8 mouse cellular contexts compared by ENCODE assay signal in genomic region chrX:8175504-8176385, GRCm38 (mm10). TPM values are rescaled to one million over a fixed set of nuclear protein-coding genes. Genes with fewer than 3 reads are reported as not detected.
A peak's percentile ranks its signal among the peaks of the same experiment; 100 is the strongest.
DNase-seq lines count a peak whose midpoint lies in the region; ATAC-seq and TF ChIP-seq lines count a peak whose summit lies in the region.

Gene Tbc1d25, minus strand, starts transcription at chrX:8176181.

- intact Hi-C loops in heart, postnatal 10 days (cut with DNase I), result no loop called here

- ATAC-seq in cerebellum, adult (ENCODE audit: insufficient number of reproducible peaks, low FRiP score, low TSS enrichment), result peak; percentile 90
- ATAC-seq in forebrain, embryonic 13.5 days, result peak; percentile 97
- ATAC-seq in neural tube, embryonic 15.5 days (ENCODE audit: low FRiP score), result peak; percentile 96

- no peaks in the 10 kb centered on the region for H3K4me1 ChIP-seq in ES-Bruce4 (ENCODE audit: control insufficient read depth, insufficient read depth, low read length)
- peaks cover 4% of the 10 kb centered on the region for H3K4me1 ChIP-seq in forebrain, embryonic 13.5 days
- peaks cover 6% of the 10 kb centered on the region for H3K4me1 ChIP-seq in neural tube, embryonic 15.5 days

- no peak for TF ChIP-seq EP300 in ES-Bruce4 (IDR thresholded peaks at IDR 0.05; ENCODE audit: insufficient read depth, low read depth, low read length)

- peak within 1 kb of the TSS; percentile 59 for H3K9ac ChIP-seq in ES-Bruce4 (ENCODE audit: low read depth, poor library complexity, severe bottlenecking)
- H3K9ac ChIP-seq in forebrain, embryonic 13.5 days, result peak within 1 kb of the TSS; percentile 68
- H3K9ac ChIP-seq in neural tube, embryonic 15.5 days (replicated peaks), result peak within 1 kb of the TSS; percentile 63

- no peaks in the 10 kb centered on the region for H3K27me3 ChIP-seq in ES-Bruce4 (ENCODE audit: control insufficient read depth, insufficient read depth, low read length, poor library complexity, severe bottlenecking)
- no peaks in the 10 kb centered on the region for H3K27me3 ChIP-seq in forebrain, embryonic 13.5 days
- H3K27me3 ChIP-seq in neural tube, embryonic 15.5 days (replicated peaks), result no peaks in the 10 kb centered on the region

- no peak for TF ChIP-seq POLR2A in ES-Bruce4 (IDR thresholded peaks at IDR 0.05; ENCODE audit: insufficient read depth, low read length)

- peaks cover 11% of the 10 kb centered on the region for H3K36me3 ChIP-seq in ES-Bruce4 (ENCODE audit: control insufficient read depth, insufficient read depth, low read length, poor library complexity, severe bottlenecking)
- 0 out of 2 replicates have a peak, but pooled peaks cover 6% of the 10 kb centered on the region for H3K36me3 ChIP-seq in forebrain, embryonic 13.5 days (ENCODE audit: poor library complexity, severe bottlenecking)
- H3K36me3 ChIP-seq in neural tube, embryonic 15.5 days, result 0 out of 2 replicates have a peak, but pooled peaks cover under 1% of the 10 kb centered on the region

- WGBS in forebrain, embryonic 13.5 days, result 17% methylated on average over 50 of the region's 56 CpGs
- WGBS in neural tube, embryonic 15.5 days, result 13% methylated on average over 55 of the region's 56 CpGs

- peak within 1 kb of the TSS; percentile 72 for H3K27ac ChIP-seq in ES-Bruce4 (ENCODE audit: insufficient read depth, low read length)
- H3K27ac ChIP-seq in forebrain, embryonic 13.5 days, result no peak within 1 kb of the TSS
- H3K27ac ChIP-seq in neural tube, embryonic 15.5 days (replicated peaks), result peak within 1 kb of the TSS; percentile 60

- H3K9me3 ChIP-seq in ES-Bruce4 (replicated peaks; ENCODE audit: control insufficient read depth, insufficient read depth, low read length, poor library complexity, severe bottlenecking), result no peaks in the 10 kb centered on the region
- H3K9me3 ChIP-seq in forebrain, embryonic 13.5 days (replicated peaks), result no peaks in the 10 kb centered on the region
- H3K9me3 ChIP-seq in neural tube, embryonic 15.5 days (replicated peaks), result no peaks in the 10 kb centered on the region

- peak within 1 kb of the TSS; percentile 87 for H3K4me3 ChIP-seq in ES-Bruce4 (ENCODE audit: low read depth, low read length)
- H3K4me3 ChIP-seq in forebrain, embryonic 13.5 days, result peak within 1 kb of the TSS; percentile 58
- peak within 1 kb of the TSS; percentile 58 for H3K4me3 ChIP-seq in neural tube, embryonic 15.5 days (replicated peaks)

- no peak for TF ChIP-seq CTCF in ES-Bruce4 (IDR thresholded peaks at IDR 0.05; ENCODE audit: low read depth, low read length)

- DNase-seq in heart, postnatal 10 days, result peak; percentile 87 to 89
- DNase-seq in layer of hippocampus, adult 11-12 months (ENCODE audit: low spot score), result peak; percentile 83
- peak; percentile 88 to 91 for DNase-seq in lung, adult 18-20 months
- DNase-seq in testis, postnatal 14 days (ENCODE audit: low spot score), result peak; percentile 89

- H3K4me2 ChIP-seq in forebrain, embryonic 13.5 days, result peak within 1 kb of the TSS; percentile 56
- peak within 1 kb of the TSS; percentile 58 for H3K4me2 ChIP-seq in neural tube, embryonic 15.5 days

RNA-seq across cellular contexts. Expression of gene Tbc1d25, which starts in this region (rescaled TPM):
- 9.5 and 10.9 TPM in 2 replicates for polyA plus RNA-seq in ES-Bruce4 (2011; ENCODE audit: insufficient read depth, insufficient read length, low read depth, missing spikeins)
- 14.2 and 15.7 TPM in 2 replicates for polyA plus RNA-seq in forebrain, embryonic 13.5 days (2015; fragmentation: Nextera tagmentation; extraction: Ambion mirVana)
- 1 to 10 TPM; 6.0 to 6.5 TPM for total RNA-seq in heart, postnatal 10 days (2021)
- polyA plus RNA-seq in neural tube, embryonic 15.5 days (2015; fragmentation: Nextera tagmentation; extraction: Ambion mirVana), result 22.7 and 23.3 TPM in 2 replicates
